Mouse (Mus musculus) R1 (cell line): Measurements from ENCODE around the gene Frrs1.

Experiments used
- DNase-seq: peaks from one replicate; pipeline ENCODE4 v3.0.0-alpha.2; 2018; ENCODE audit warnings: low read depth, low spot score

Frrs1 gene

GRCm38 (mm10) chr3:116848099-116848498 lies 11.2 kb upstream of the Frrs1 start:
- no peak for DNase-seq

GRCm38 (mm10) chr3:116848936-116849335 lies 10.3 kb upstream of the Frrs1 start:
- no peak for DNase-seq

- no peak for DNase-seq
Measured at GRCm38 (mm10) chr3:116850376-116850775, 8.9 kb upstream of the Frrs1 start.

- no peak for DNase-seq
Measured at GRCm38 (mm10) chr3:116852421-116852820, 6.8 kb upstream of the Frrs1 start.

GRCm38 (mm10) chr3:116857611-116858010 lies 1.7 kb upstream of the Frrs1 start:
- peak; percentile 37 for DNase-seq

- peak; percentile 28 for DNase-seq
Measured at GRCm38 (mm10) chr3:116859752-116860151, 488 bp downstream of the Frrs1 start.

GRCm38 (mm10) chr3:116860333-116861222 lies 1.3 kb downstream of the Frrs1 start:
- peak; percentile 49 for DNase-seq

GRCm38 (mm10) chr3:116861223-116861539 lies 1.9 kb downstream of the Frrs1 start:
- DNase-seq = no peak

GRCm38 (mm10) chr3:116861540-116862067 lies 2.3 kb downstream of the Frrs1 start:
- DNase-seq = peak; percentile 85

- DNase-seq = no peak
Measured at GRCm38 (mm10) chr3:116862621-116863020, 3.4 kb downstream of the Frrs1 start.

- peak; percentile 23 for DNase-seq
Measured at GRCm38 (mm10) chr3:116864421-116864820, 5.2 kb downstream of the Frrs1 start.

- peak; percentile 16 for DNase-seq
Measured at GRCm38 (mm10) chr3:116865199-116865636, 6.0 kb downstream of the Frrs1 start.

- DNase-seq = no peak
Measured at GRCm38 (mm10) chr3:116870372-116870771, 11.1 kb downstream of the Frrs1 start.

GRCm38 (mm10) chr3:116882221-116882960 lies 23.1 kb downstream of the Frrs1 start:
- DNase-seq = no peak

- no peak for DNase-seq
Measured at GRCm38 (mm10) chr3:116884941-116885340, 25.7 kb downstream of the Frrs1 start.

GRCm38 (mm10) chr3:116889358-116889757 lies 30.1 kb downstream of the Frrs1 start:
- no peak for DNase-seq

GRCm38 (mm10) chr3:116890576-116890975 lies 31.3 kb downstream of the Frrs1 start:
- DNase-seq = no peak

- no peak for DNase-seq
Measured at GRCm38 (mm10) chr3:116891436-116892205, 32.4 kb downstream of the Frrs1 start.

GRCm38 (mm10) chr3:116892206-116892563 lies 32.9 kb downstream of the Frrs1 start:
- no peak for DNase-seq

GRCm38 (mm10) chr3:116892872-116893271 lies 33.6 kb downstream of the Frrs1 start:
- DNase-seq = peak; percentile 71

- peak; percentile 71 for DNase-seq
Measured at GRCm38 (mm10) chr3:116904158-116904557, 44.9 kb downstream of the Frrs1 start.

GRCm38 (mm10) chr3:116905898-116906297 lies 46.6 kb downstream of the Frrs1 start:
- peak; percentile 65 for DNase-seq
